Mouse (Mus musculus) limb, embryonic 13.5 days (tissue): ENCODE data around the gene Washc2. TPM values are rescaled to one million over a fixed set of nuclear protein-coding genes. Genes with fewer than 3 reads are reported as not detected.

Experiments used
- polyA plus RNA-seq: library from polyadenylated mRNA; unstranded; fragments of >200 nt; fragmentation: Nextera tagmentation; extraction: Ambion mirVana; gene quantifications from 2 replicates; pipeline ENCODE4 v1.2.1, GENCODE M21; 2015

Gene Washc2
- polyA plus RNA-seq, 1 experiment from 2014 or later: 54.9 TPM

Other genes starting within 250 kb of the Washc2 start
- gene Plxnd1, start 213.0 kb upstream of the Washc2 start, polyA plus RNA-seq: 27.6 and 30.0 TPM in 2 replicates
- gene Tmcc1, start 14.6 kb upstream of the Washc2 start, polyA plus RNA-seq: 18.8 and 20.6 TPM in 2 replicates
- 6.9 and 8.3 TPM in 2 replicates for gene Zfand4, start 56.2 kb downstream of the Washc2 start, polyA plus RNA-seq
- 23.2 and 24.2 TPM in 2 replicates for gene March8, start 130.0 kb downstream of the Washc2 start, polyA plus RNA-seq